Mouse (Mus musculus): ENCODE results near the gene Tmem156. TPM values are rescaled to one million over a fixed set of nuclear protein-coding genes. Genes with fewer than 3 reads are reported as not detected.
"Not testable (repeated sequence)": the region's sequence is repeated elsewhere in the genome, so short reads cannot be mapped to it uniquely, and the experiment has no call there.

Tmem156 gene
- polyA plus RNA-seq, 1 experiment from 2014 or later: 0.18 TPM

GRCm38 (mm10) chr5:65128481-65128880 is 36.5 kb upstream of the Tmem156 start:
- no peaks in the 10 kb centered on the region for H3K27me3 ChIP-seq (ENCODE audit: insufficient read depth, low read length)
- no peak for DNase-seq (ENCODE audit: low spot score)
- 63% methylated on average over 2 of the region's 2 CpGs for WGBS
- no peak for ATAC-seq (replicated peaks; ENCODE audit: low FRiP score, low read depth)
- no peak for TF ChIP-seq CTCF (IDR thresholded peaks at IDR 0.05; ENCODE audit: low read depth)
- H3K9me3 ChIP-seq (replicated peaks; ENCODE audit: low read length): no peaks in the 10 kb centered on the region
- no peak overlapping the region for H3K27ac ChIP-seq
- no peak overlapping the region for H3K4me2 ChIP-seq (ENCODE audit: low read length)
- H3K4me3 ChIP-seq (replicated peaks; ENCODE audit: low read depth, low read length): no peak overlapping the region
- no peaks in the 10 kb centered on the region for H3K4me1 ChIP-seq (replicated peaks; ENCODE audit: insufficient read depth, low read length)
- H3K36me3 ChIP-seq (ENCODE audit: insufficient read depth, low read length): no peaks in the 10 kb centered on the region
- H3K9ac ChIP-seq (ENCODE audit: low read depth, low read length): no peak overlapping the region

DNA sequence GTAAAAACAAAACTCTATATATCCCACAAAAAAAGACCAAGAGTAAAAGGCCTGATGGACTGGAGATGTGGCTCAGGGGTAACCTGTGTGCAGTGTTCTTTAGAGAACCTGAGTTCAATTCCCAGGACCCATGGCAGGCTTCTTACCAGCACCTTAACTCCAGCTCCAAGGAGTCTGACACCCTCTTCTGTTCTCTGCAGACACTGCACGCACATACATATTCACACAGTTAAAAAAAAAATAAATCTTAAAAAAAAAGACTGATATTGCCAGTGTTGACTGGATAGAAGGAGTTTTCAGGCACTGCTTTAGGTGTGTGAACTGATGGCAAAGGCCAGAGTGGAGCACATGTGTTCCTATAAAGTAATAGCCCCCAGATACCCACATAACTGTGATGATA is 34.2 kb upstream of the Tmem156 start:
- Histone ChIP-seq H3K27ac (no peak overlapping the region), H3K9me3 (replicated peaks; ENCODE audit: low read length) (no peaks in the 10 kb centered on the region), H3K36me3 (ENCODE audit: insufficient read depth, low read length) (no peaks in the 10 kb centered on the region), H3K4me3 (replicated peaks; ENCODE audit: low read depth, low read length) (no peak overlapping the region), H3K9ac (ENCODE audit: low read depth, low read length) (no peak overlapping the region), H3K4me2 (ENCODE audit: low read length) (no peak overlapping the region), H3K4me1 (replicated peaks; ENCODE audit: insufficient read depth, low read length) (no peaks in the 10 kb centered on the region), H3K27me3 (ENCODE audit: insufficient read depth, low read length) (no peaks in the 10 kb centered on the region)
- DNase-seq (ENCODE audit: low spot score) (no peak), ATAC-seq (replicated peaks; ENCODE audit: low FRiP score, low read depth) (no peak)
- WGBS: 91% methylated on average over 1 of the region's 1 CpGs
- TF ChIP-seq CTCF (IDR thresholded peaks at IDR 0.05; ENCODE audit: low read depth): peak; percentile 26

- H3K4me3 ChIP-seq (replicated peaks; ENCODE audit: low read depth, low read length): no peak overlapping the region
- WGBS: 82% methylated on average over 3 of the region's 3 CpGs
- H3K9me3 ChIP-seq (replicated peaks; ENCODE audit: low read length): no peaks in the 10 kb centered on the region
- DNase-seq (ENCODE audit: low spot score) (no peak), ATAC-seq (replicated peaks; ENCODE audit: low FRiP score, low read depth) (no peak)
- TF ChIP-seq CTCF (IDR thresholded peaks at IDR 0.05; ENCODE audit: low read depth): no peak
- no peak overlapping the region for H3K4me2 ChIP-seq (ENCODE audit: low read length)
- H3K36me3 ChIP-seq (ENCODE audit: insufficient read depth, low read length): no peaks in the 10 kb centered on the region
- no peaks in the 10 kb centered on the region for H3K4me1 ChIP-seq (replicated peaks; ENCODE audit: insufficient read depth, low read length)
- no peak overlapping the region for H3K27ac ChIP-seq
- no peak overlapping the region for H3K9ac ChIP-seq (ENCODE audit: low read depth, low read length)
- no peaks in the 10 kb centered on the region for H3K27me3 ChIP-seq (ENCODE audit: insufficient read depth, low read length)
Measured at GRCm38 (mm10) chr5:65122616-65123015, 30.7 kb upstream of the Tmem156 start.

GRCm38 (mm10) chr5:65119918-65120317 is 28.0 kb upstream of the Tmem156 start:
- H3K27ac ChIP-seq: 0 out of 2 replicates have a peak overlapping the region, but pooled peaks have one; percentile 13
- H3K4me3 ChIP-seq (replicated peaks; ENCODE audit: low read depth, low read length): no peak overlapping the region
- ATAC-seq (replicated peaks; ENCODE audit: low FRiP score, low read depth): no peak
- peak; percentile 33 for DNase-seq (ENCODE audit: low spot score)
- no peaks in the 10 kb centered on the region for H3K4me1 ChIP-seq (replicated peaks; ENCODE audit: insufficient read depth, low read length)
- no peaks in the 10 kb centered on the region for H3K9me3 ChIP-seq (replicated peaks; ENCODE audit: low read length)
- no peak overlapping the region for H3K9ac ChIP-seq (ENCODE audit: low read depth, low read length)
- H3K36me3 ChIP-seq (ENCODE audit: insufficient read depth, low read length): peaks cover 6% of the 10 kb centered on the region; the same call in 1 of the 2 replicates
- TF ChIP-seq CTCF (IDR thresholded peaks at IDR 0.05; ENCODE audit: low read depth): no peak
- 51% methylated on average over 3 of the region's 3 CpGs for WGBS
- no peak overlapping the region for H3K4me2 ChIP-seq (ENCODE audit: low read length)
- no peaks in the 10 kb centered on the region for H3K27me3 ChIP-seq (ENCODE audit: insufficient read depth, low read length)

GRCm38 (mm10) chr5:65119495-65119894 is 27.6 kb upstream of the Tmem156 start:
- DNase-seq (ENCODE audit: low spot score): no peak
- Histone ChIP-seq H3K4me3 (replicated peaks; ENCODE audit: low read depth, low read length) (no peak overlapping the region), H3K36me3 (ENCODE audit: insufficient read depth, low read length) (peaks cover 6% of the 10 kb centered on the region; the same call in 1 of the 2 replicates), H3K4me1 (replicated peaks; ENCODE audit: insufficient read depth, low read length) (no peaks in the 10 kb centered on the region), H3K27ac (peak overlapping the region; percentile 13; the same call in 1 of the 2 replicates), H3K27me3 (ENCODE audit: insufficient read depth, low read length) (no peaks in the 10 kb centered on the region), H3K9me3 (replicated peaks; ENCODE audit: low read length) (no peaks in the 10 kb centered on the region), H3K9ac (ENCODE audit: low read depth, low read length) (no peak overlapping the region), H3K4me2 (ENCODE audit: low read length) (no peak overlapping the region)
- no peak for ATAC-seq (replicated peaks; ENCODE audit: low FRiP score, low read depth)
- 85% methylated on average over 1 of the region's 1 CpGs for WGBS
- TF ChIP-seq CTCF (IDR thresholded peaks at IDR 0.05; ENCODE audit: low read depth): no peak

- 0 out of 2 replicates have a peak, but pooled peaks cover 3% of the 10 kb centered on the region for H3K4me1 ChIP-seq (replicated peaks; ENCODE audit: insufficient read depth, low read length)
- no peaks in the 10 kb centered on the region for H3K27me3 ChIP-seq (ENCODE audit: insufficient read depth, low read length)
- 98% methylated on average over 2 of the region's 2 CpGs for WGBS
- H3K9me3 ChIP-seq (replicated peaks; ENCODE audit: low read length): no peaks in the 10 kb centered on the region
- no peak overlapping the region for H3K4me2 ChIP-seq (ENCODE audit: low read length)
- H3K4me3 ChIP-seq (replicated peaks; ENCODE audit: low read depth, low read length): no peak overlapping the region
- no peak overlapping the region for H3K9ac ChIP-seq (ENCODE audit: low read depth, low read length)
- H3K27ac ChIP-seq: no peak overlapping the region
- peaks cover 6% of the 10 kb centered on the region; the same call in 1 of the 2 replicates for H3K36me3 ChIP-seq (ENCODE audit: insufficient read depth, low read length)
- no peak for DNase-seq (ENCODE audit: low spot score)
- ATAC-seq (replicated peaks; ENCODE audit: low FRiP score, low read depth): no peak
- no peak for TF ChIP-seq CTCF (IDR thresholded peaks at IDR 0.05; ENCODE audit: low read depth)
Measured at GRCm38 (mm10) chr5:65116789-65117188, 24.9 kb upstream of the Tmem156 start.

DNA sequence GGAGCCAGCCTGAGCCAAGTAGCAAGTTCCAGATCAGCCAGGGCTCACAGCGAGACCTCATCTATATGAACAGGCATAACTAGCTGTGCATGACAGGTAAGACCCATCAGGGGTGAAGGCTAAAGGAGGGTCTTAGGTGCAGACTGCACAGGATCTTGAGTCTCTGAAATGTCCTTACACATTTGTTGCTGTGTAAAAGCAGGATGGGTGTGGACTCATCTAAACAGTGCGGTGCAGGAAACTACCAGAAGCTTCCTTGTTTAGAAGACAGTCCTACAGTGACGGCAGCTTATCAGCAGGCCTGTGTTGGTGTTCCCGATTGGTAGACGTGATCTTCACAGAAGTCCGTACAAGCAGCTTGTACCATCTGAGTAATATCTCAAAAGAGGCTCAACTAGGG is 21.4 kb upstream of the Tmem156 start:
- no peak for ATAC-seq (replicated peaks; ENCODE audit: low FRiP score, low read depth)
- no peak for DNase-seq (ENCODE audit: low spot score)
- H3K27ac ChIP-seq: no peak overlapping the region
- H3K4me1 ChIP-seq (replicated peaks; ENCODE audit: insufficient read depth, low read length): 0 out of 2 replicates have a peak, but pooled peaks cover 3% of the 10 kb centered on the region
- 82% methylated on average over 6 of the region's 6 CpGs for whole genome bisulfite sequencing
- no peaks in the 10 kb centered on the region for H3K9me3 ChIP-seq (replicated peaks; ENCODE audit: low read length)
- no peak overlapping the region for H3K9ac ChIP-seq (ENCODE audit: low read depth, low read length)
- no peak overlapping the region for H3K4me3 ChIP-seq (replicated peaks; ENCODE audit: low read depth, low read length)
- TF ChIP-seq CTCF (IDR thresholded peaks at IDR 0.05; ENCODE audit: low read depth): no peak
- H3K36me3 ChIP-seq (ENCODE audit: insufficient read depth, low read length): peaks cover 6% of the 10 kb centered on the region; the same call in 1 of the 2 replicates
- no peaks in the 10 kb centered on the region for H3K27me3 ChIP-seq (ENCODE audit: insufficient read depth, low read length)
- no peak overlapping the region for H3K4me2 ChIP-seq (ENCODE audit: low read length)

- H3K4me3 ChIP-seq (replicated peaks; ENCODE audit: low read depth, low read length); H3K27ac ChIP-seq; H3K9me3 ChIP-seq (replicated peaks; ENCODE audit: low read length); H3K4me1 ChIP-seq (replicated peaks; ENCODE audit: insufficient read depth, low read length); ATAC-seq (replicated peaks; ENCODE audit: low FRiP score, low read depth); H3K36me3 ChIP-seq (ENCODE audit: insufficient read depth, low read length); H3K27me3 ChIP-seq (ENCODE audit: insufficient read depth, low read length); DNase-seq (ENCODE audit: low spot score); H3K4me2 ChIP-seq (ENCODE audit: low read length); H3K9ac ChIP-seq (ENCODE audit: low read depth, low read length): not testable (repeated sequence)
- WGBS: 62% methylated on average over 3 of the region's 3 CpGs
Measured at GRCm38 (mm10) chr5:65112225-65112624, 20.3 kb upstream of the Tmem156 start.
